Mouse (Mus musculus) heart, postnatal 0 days (tissue): Measurements from ENCODE around the gene Grb7. TPM values are rescaled to one million over a fixed set of nuclear protein-coding genes. Genes with fewer than 3 reads are reported as not detected.

Experiments used
- ATAC-seq: fragments of 200-750 bp; cut with Nextera tagmentation; 2 replicates; pipeline ENCODE4 v1.8.0; 2017; ENCODE audit warnings: low read depth, moderate number of reproducible peaks, moderate library complexity; ENCODE audit not compliant: insufficient read depth
- DNase-seq: peaks from one replicate; pipeline ENCODE4 v3.0.0-alpha.2; 2016; ENCODE audit warnings: low spot score
- H3K27ac ChIP-seq: fragments of 300-500 bp; sonication (generic); 2 replicates; pipeline ENCODE4 v1.5.1; 2014; ENCODE audit warnings: low read depth, mild to moderate bottlenecking
- H3K27me3 ChIP-seq: fragments of 300-500 bp; sonication (generic); 2 replicates; pipeline ENCODE4 v1.6.1; 2014; ENCODE audit warnings: low read length, mixed read lengths; ENCODE audit not compliant: control insufficient read depth, insufficient read depth
- H3K36me3 ChIP-seq: fragments of 300-500 bp; sonication (generic); replicated peaks from 2 replicates; pipeline ENCODE4 v1.6.1; 2014; ENCODE audit warnings: low read length, mixed read lengths; ENCODE audit not compliant: control insufficient read depth, insufficient read depth
- H3K4me1 ChIP-seq: fragments of 300-500 bp; sonication (generic); 2 replicates; pipeline ENCODE4 v1.6.1; 2014; ENCODE audit warnings: antibody characterized with exemption; ENCODE audit not compliant: control insufficient read depth, insufficient read depth
- H3K4me2 ChIP-seq: fragments of 300-500 bp; sonication (generic); 2 replicates; pipeline ENCODE4 v1.6.1; 2014; ENCODE audit warnings: low read depth, mild to moderate bottlenecking, low read length, moderate library complexity
- H3K4me3 ChIP-seq: fragments of 300-500 bp; sonication (generic); 2 replicates; pipeline ENCODE4 v1.5.1; 2014; ENCODE audit warnings: low read depth, low read length
- H3K9ac ChIP-seq: fragments of 300-500 bp; sonication (generic); replicated peaks from 2 replicates; pipeline ENCODE4 v1.6.1; 2014; ENCODE audit warnings: low read depth, low read length, mixed read lengths
- H3K9me3 ChIP-seq: fragments of 300-500 bp; sonication (generic); replicated peaks from 2 replicates; pipeline ENCODE4 v1.6.1; 2016; ENCODE audit warnings: low read length; ENCODE audit not compliant: control insufficient read depth
- CTCF ChIP-seq: IDR thresholded peaks from 2 replicates; pipeline ENCODE4 v1.5.1; 2016; ENCODE audit warnings: antibody characterized with exemption, control low read depth, low read depth
- EP300 ChIP-seq: IDR thresholded peaks from 2 replicates; pipeline ENCODE4 v1.6.1; 2016; ENCODE audit warnings: antibody characterized with exemption, low read depth
- WGBS: fragments of 180-500 bp; shearing (Covaris S2); extraction: QIAGEN DNeasy Blood & Tissue Kit; methylation state at CpG from one replicate; pipeline ENCODE4 v1.1.7; 2014; 5-methylcytosine and 5-hydroxymethylcytosine counted together
- polyA plus RNA-seq: library from polyadenylated mRNA; unstranded; fragments of >200 nt; fragmentation: Nextera tagmentation; extraction: Ambion mirVana; gene quantifications from 2 replicates; pipeline ENCODE4 v1.2.1, GENCODE M21; 2015
- total RNA-seq: library from RNA; depleted of rRNA; stranded (reverse); fragments of >200 nt; gene quantifications from 2 replicates; pipeline ENCODE4 v1.2.3, GENCODE M21; 2014; ENCODE audit warnings: low replicate concordance

The Grb7 gene
- total and polyA plus RNA-seq, 2 experiments from 2014 or later, result 0.15 to 0.92 TPM

- Histone ChIP-seq H3K4me3 (no peak overlapping the region), H3K4me1 (peaks cover 19% of the 10 kb centered on the region), H3K4me2 (no peak overlapping the region), H3K9ac (no peak overlapping the region), H3K9me3 (no peaks in the 10 kb centered on the region), H3K36me3 (peaks cover 30% of the 10 kb centered on the region), H3K27me3 (no peaks in the 10 kb centered on the region), H3K27ac (no peak overlapping the region)
- ATAC-seq (no peak), DNase-seq (no peak)
- TF ChIP-seq CTCF (no peak), EP300 (no peak)
- WGBS, result 93% methylated on average over 1 of the region's 1 CpGs
These were observed 29.1 kb upstream of the Grb7 start for GRCm38 (mm10) chr11:98417074-98417473.

GRCm38 (mm10) chr11:98418273-98418672 lies 27.9 kb upstream of the Grb7 start:
- Histone ChIP-seq H3K36me3 (peaks cover 41% of the 10 kb centered on the region), H3K4me1 (peaks cover 19% of the 10 kb centered on the region), H3K9me3 (no peaks in the 10 kb centered on the region), H3K27ac (no peak overlapping the region), H3K4me2 (no peak overlapping the region), H3K27me3 (no peaks in the 10 kb centered on the region), H3K4me3 (no peak overlapping the region), H3K9ac (no peak overlapping the region)
- 30% methylated on average over 4 of the region's 6 CpGs for WGBS
- ATAC-seq (no peak), DNase-seq (no peak)
- TF ChIP-seq CTCF (no peak), EP300 (no peak)

- no peak for ATAC-seq
- TF ChIP-seq EP300 (no peak), CTCF (no peak)
These were observed 27.2 kb upstream of the Grb7 start for GRCm38 (mm10) chr11:98418939-98419547.

GRCm38 (mm10) chr11:98426592-98426991 lies 19.6 kb upstream of the Grb7 start:
- Histone ChIP-seq H3K27me3 (no peaks in the 10 kb centered on the region), H3K4me1 (no peaks in the 10 kb centered on the region), H3K36me3 (peaks cover 97% of the 10 kb centered on the region), H3K4me2 (no peak overlapping the region), H3K27ac (no peak overlapping the region), H3K9ac (no peak overlapping the region), H3K4me3 (no peak overlapping the region), H3K9me3 (no peaks in the 10 kb centered on the region)
- DNase-seq (no peak), ATAC-seq (no peak)
- TF ChIP-seq CTCF (no peak), EP300 (no peak)
- WGBS, result 93% methylated on average over 7 of the region's 7 CpGs

More at GRCm38 (mm10) chr11:98418939-98419547, 27.2 kb upstream of the Grb7 start:
- DNase-seq, result no peak
- Histone ChIP-seq H3K27ac (no peak overlapping the region), H3K4me3 (no peak overlapping the region), H3K9me3 (no peaks in the 10 kb centered on the region), H3K36me3 (peaks cover 49% of the 10 kb centered on the region), H3K27me3 (no peaks in the 10 kb centered on the region), H3K9ac (no peak overlapping the region), H3K4me2 (no peak overlapping the region), H3K4me1 (peaks cover 12% of the 10 kb centered on the region)
- WGBS, result 65% methylated on average over 10 of the region's 10 CpGs

DNA sequence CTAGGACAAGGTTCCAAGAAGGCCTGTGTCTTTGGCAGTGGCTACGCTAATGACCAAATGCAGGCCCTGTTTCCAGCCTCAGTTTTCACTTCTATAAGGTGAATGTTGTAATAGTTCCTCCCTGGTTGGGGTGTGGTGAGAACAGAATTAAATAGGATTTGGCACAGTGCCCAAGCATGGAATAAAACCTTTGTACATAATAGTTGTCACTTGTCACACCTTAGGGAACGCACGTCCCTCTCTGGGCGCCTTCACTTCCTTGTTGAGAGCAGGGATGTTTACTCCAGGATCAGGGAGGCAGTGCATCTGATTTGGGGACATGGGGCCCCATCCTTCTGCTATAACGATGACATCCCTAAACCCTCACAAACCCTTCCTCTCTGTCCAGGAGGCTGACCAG lies 17.8 kb upstream of the Grb7 start:
- Histone ChIP-seq H3K4me2 (no peak overlapping the region), H3K27me3 (no peaks in the 10 kb centered on the region), H3K9me3 (no peaks in the 10 kb centered on the region), H3K36me3 (peaks cover 95% of the 10 kb centered on the region), H3K4me1 (no peaks in the 10 kb centered on the region), H3K27ac (no peak overlapping the region), H3K4me3 (no peak overlapping the region), H3K9ac (no peak overlapping the region)
- ATAC-seq (no peak), DNase-seq (no peak)
- TF ChIP-seq EP300 (no peak), CTCF (no peak)
- WGBS, result 78% methylated on average over 5 of the region's 5 CpGs
